In the genomic region with DNA sequence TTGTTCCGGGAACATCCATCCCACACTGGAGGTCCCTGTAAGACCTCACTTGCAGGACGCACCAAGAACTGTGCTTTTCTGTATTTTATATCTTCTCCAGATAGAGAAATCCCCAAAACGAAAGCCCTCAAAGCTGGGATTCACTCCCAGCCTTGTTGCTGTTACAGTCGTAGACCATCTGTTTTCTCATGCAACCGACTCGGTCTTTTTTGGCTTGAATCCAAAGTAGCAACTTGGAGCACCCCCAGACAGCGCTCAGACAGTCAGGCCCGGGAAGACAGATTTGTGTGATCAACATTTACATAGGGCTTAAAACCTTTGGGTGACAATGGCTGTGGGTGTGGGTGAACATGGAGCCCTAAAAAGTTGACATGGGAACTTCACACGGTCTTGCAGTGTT, we compare ENCODE assay signal across 8 mouse cellular contexts. TPM values are rescaled to one million over a fixed set of nuclear protein-coding genes. Genes with fewer than 3 reads are reported as not detected.
DNase-seq lines count a peak whose midpoint lies in the region; ATAC-seq and TF ChIP-seq lines count a peak whose summit lies in the region.

No protein-coding gene starts in this region.

- DNase-seq in limb, embryonic 10.5 days (ENCODE audit: low spot score): no peak
- DNase-seq in brain, adult 2 months (ENCODE audit: low read depth, low spot score): peak; percentile 75
- DNase-seq in layer of hippocampus, adult 2 months (ENCODE audit: low spot score in 2 of 2): peak; percentile 45 to 71
- DNase-seq in right cerebral cortex, adult 2 months (ENCODE audit: low spot score in 2 of 2): peak; percentile 53 to 58
- DNase-seq in natural killer cell, adult 2 months (ENCODE audit: low spot score in 2 of 2): no peak

- H3K27ac ChIP-seq in limb, embryonic 12.5 days: peak overlapping the region; percentile 53; the same call in 1 of the 2 replicates
- H3K27ac ChIP-seq in limb, embryonic 10.5 days: no peak overlapping the region
- peak overlapping the region; percentile 12; the same call in 1 of the 2 replicates for H3K27ac ChIP-seq in heart, embryonic 12.5 days (ENCODE audit: poor library complexity, severe bottlenecking)
- no peak overlapping the region for H3K27ac ChIP-seq in layer of hippocampus, adult 2 months

- H3K36me3 ChIP-seq in limb, embryonic 12.5 days: no peaks in the 10 kb centered on the region
- no peaks in the 10 kb centered on the region for H3K36me3 ChIP-seq in limb, embryonic 10.5 days
- H3K36me3 ChIP-seq in heart, embryonic 12.5 days: no peaks in the 10 kb centered on the region

- 79% methylated on average over 9 of the region's 9 CpGs for WGBS in limb, embryonic 12.5 days
- 91% methylated on average over 9 of the region's 9 CpGs for WGBS in limb, embryonic 10.5 days
- WGBS in heart, embryonic 12.5 days: 65% methylated on average over 9 of the region's 9 CpGs

- no peaks in the 10 kb centered on the region for H3K27me3 ChIP-seq in limb, embryonic 12.5 days
- H3K27me3 ChIP-seq in limb, embryonic 10.5 days (ENCODE audit: low read depth, poor library complexity, severe bottlenecking): no peaks in the 10 kb centered on the region
- H3K27me3 ChIP-seq in heart, embryonic 12.5 days (replicated peaks): no peaks in the 10 kb centered on the region

- H3K4me3 ChIP-seq in limb, embryonic 12.5 days (replicated peaks): no peak overlapping the region
- no peak overlapping the region for H3K4me3 ChIP-seq in limb, embryonic 10.5 days
- no peak overlapping the region for H3K4me3 ChIP-seq in heart, embryonic 12.5 days
- H3K4me3 ChIP-seq in layer of hippocampus, adult 2 months: no peak overlapping the region; the same call in 1 of the 2 replicates

- no peak for ATAC-seq in limb, embryonic 12.5 days (ENCODE audit: insufficient number of reproducible peaks, insufficient read depth, low FRiP score, low TSS enrichment, low read depth)
- no peak for ATAC-seq in heart, embryonic 12.5 days (ENCODE audit: insufficient number of reproducible peaks, low FRiP score)
- ATAC-seq in monocyte, adult 5-6 weeks (replicated peaks; ENCODE audit: insufficient number of reproducible peaks, low FRiP score, low TSS enrichment, poor library complexity, severe bottlenecking): no peak

- H3K4me2 ChIP-seq in limb, embryonic 12.5 days: no peak overlapping the region
- H3K4me2 ChIP-seq in heart, embryonic 12.5 days: no peak overlapping the region

- H3K9ac ChIP-seq in limb, embryonic 12.5 days (replicated peaks): no peak overlapping the region
- H3K9ac ChIP-seq in heart, embryonic 12.5 days: no peak overlapping the region

- no peak for TF ChIP-seq CTCF in layer of hippocampus, adult 2 months (conservative IDR thresholded peaks at IDR 0.05)

- no peaks in the 10 kb centered on the region for H3K9me3 ChIP-seq in limb, embryonic 12.5 days
- H3K9me3 ChIP-seq in limb, embryonic 10.5 days (replicated peaks): no peaks in the 10 kb centered on the region
- no peaks in the 10 kb centered on the region for H3K9me3 ChIP-seq in heart, embryonic 12.5 days (replicated peaks)

- peaks cover 23% of the 10 kb centered on the region for H3K4me1 ChIP-seq in limb, embryonic 12.5 days (replicated peaks)
- peaks cover 8% of the 10 kb centered on the region; the same call in 1 of the 2 replicates for H3K4me1 ChIP-seq in limb, embryonic 10.5 days
- peaks cover 40% of the 10 kb centered on the region for H3K4me1 ChIP-seq in heart, embryonic 12.5 days (replicated peaks)

RNA-seq across cellular contexts. Expression of a gene that starts 59.1 kb away (rescaled TPM):
- polyA plus RNA-seq in limb, embryonic 12.5 days (2016; fragmentation: Nextera tagmentation; extraction: Ambion mirVana): 37.2 and 37.8 TPM in 2 replicates
- 40.8 and 42.7 TPM in 2 replicates for polyA plus RNA-seq in limb, embryonic 10.5 days (2016; fragmentation: Nextera tagmentation; extraction: Ambion mirVana)
- 66.9 and 69.7 TPM in 2 replicates for polyA plus RNA-seq in heart, embryonic 12.5 days (2016; fragmentation: Nextera tagmentation; extraction: Ambion mirVana)
- 10 to 100 TPM; 55.0 to 55.2 TPM for total RNA-seq in layer of hippocampus, adult 2 months (2021)
- total RNA-seq in monocyte, adult 5-6 weeks (2017): 144 to 183 TPM (median 159 TPM) in 3 replicates

Comparison
In these comparisons a context has a peak if more than half of its experiments do, and no peak if none do; other contexts are left out.
1. H3K27ac ChIP-seq: peak in limb, embryonic 12.5 days (single experiment) and heart, embryonic 12.5 days (single experiment); none in limb, embryonic 10.5 days (single experiment) and layer of hippocampus, adult 2 months (single experiment).
2. DNase-seq: peak in brain, adult 2 months (single experiment), layer of hippocampus, adult 2 months (2 of 2) and right cerebral cortex, adult 2 months (2 of 2); none in limb, embryonic 10.5 days (single experiment) and natural killer cell, adult 2 months (0 of 2).